Mouse (Mus musculus): Measurements from ENCODE around the gene Tex12.

DNA sequence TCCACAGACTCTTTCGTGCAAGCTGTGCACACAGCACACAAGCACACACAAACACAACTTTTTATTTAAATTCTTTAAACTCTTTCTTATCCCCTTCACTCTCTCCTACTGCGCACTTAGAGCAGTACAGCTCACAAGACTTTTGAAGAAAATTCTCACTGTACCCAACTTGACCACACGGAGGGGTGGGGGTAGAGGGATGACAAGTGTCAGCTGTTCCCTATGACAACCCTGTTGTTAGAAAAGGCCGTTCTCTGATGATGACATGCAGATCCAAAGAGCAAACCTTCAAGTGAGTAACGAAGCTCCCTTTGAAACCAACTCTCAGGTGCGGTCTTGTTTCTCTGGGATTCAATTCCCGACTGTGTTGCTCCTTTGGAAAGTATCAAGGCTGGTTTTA lies 33.3 kb downstream of the Tex12 start:
- no peak for TF ChIP-seq CTCF (IDR thresholded peaks at IDR 0.05; ENCODE audit: low read depth, low read length)
- TF ChIP-seq TAL1 (conservative IDR thresholded peaks at IDR 0.05; ENCODE audit: low read depth, low read length): no peak
- TF ChIP-seq POLR2AphosphoS5 (IDR thresholded peaks at IDR 0.05; ENCODE audit: insufficient replicate concordance, low read depth, low read length): no peak
- no peak for TF ChIP-seq GATA1 (IDR thresholded peaks at IDR 0.05; ENCODE audit: borderline replicate concordance, low read length)
